Mouse (Mus musculus) lung, postnatal 0 days (tissue): ENCODE measurements around the gene Edrf1.

ENCODE experiments used
- CTCF ChIP-seq: IDR thresholded peaks from 2 replicates; pipeline ENCODE4 v1.5.1; 2016; ENCODE audit warnings: antibody characterized with exemption, mild to moderate bottlenecking
- EP300 ChIP-seq: IDR thresholded peaks from 2 replicates; pipeline ENCODE4 v1.6.1; 2016; ENCODE audit warnings: antibody characterized with exemption, mild to moderate bottlenecking, control low read depth

- no peak for TF ChIP-seq CTCF
- no peak for TF ChIP-seq EP300
These were observed 62.5 kb downstream of the Edrf1 start for GRCm38 (mm10) chr7:133699885-133700284.
